Mouse (Mus musculus) heart, embryonic 16.5 days (tissue): ENCODE results near the gene Gm49395. TPM values are rescaled to one million over a fixed set of nuclear protein-coding genes. Genes with fewer than 3 reads are reported as not detected.

ENCODE experiments used
- ATAC-seq: fragments of 200-750 bp; cut with Nextera tagmentation; replicated peaks from 2 replicates; pipeline ENCODE4 v1.8.0; 2017; ENCODE audit warnings: moderate number of reproducible peaks; ENCODE audit not compliant: insufficient read depth, low FRiP score; ENCODE audit errors: extremely low read depth
- H3K27ac ChIP-seq: fragments of 300-500 bp; sonication (generic); 2 replicates; pipeline ENCODE4 v1.5.1; 2014; ENCODE audit warnings: mild to moderate bottlenecking, low read length, control low read depth, moderate library complexity
- H3K27me3 ChIP-seq: fragments of 300-500 bp; sonication (generic); 2 replicates; pipeline ENCODE4 v1.6.1; 2014; ENCODE audit warnings: low read length, mixed read lengths; ENCODE audit not compliant: control insufficient read depth, insufficient read depth
- H3K36me3 ChIP-seq: fragments of 300-500 bp; sonication (generic); 2 replicates; pipeline ENCODE4 v1.6.1; 2014; ENCODE audit not compliant: control insufficient read depth, insufficient read depth
- H3K4me1 ChIP-seq: fragments of 300-500 bp; sonication (generic); 2 replicates; pipeline ENCODE4 v1.6.1; 2014; ENCODE audit warnings: low read length, mixed read lengths; ENCODE audit not compliant: control insufficient read depth, insufficient read depth
- H3K4me2 ChIP-seq: fragments of 300-500 bp; sonication (generic); 2 replicates; pipeline ENCODE4 v1.6.1; 2014; ENCODE audit warnings: low read depth, mild to moderate bottlenecking, control low read depth, low read length
- H3K4me3 ChIP-seq: fragments of 300-500 bp; sonication (generic); 2 replicates; pipeline ENCODE4 v1.5.1; 2014; ENCODE audit warnings: mild to moderate bottlenecking, control low read depth, low read length
- H3K9ac ChIP-seq: fragments of 300-500 bp; sonication (generic); 2 replicates; pipeline ENCODE4 v1.6.1; 2014; ENCODE audit warnings: low read length, control low read depth
- H3K9me3 ChIP-seq: fragments of 300-500 bp; sonication (generic); replicated peaks from 2 replicates; pipeline ENCODE4 v1.6.1; 2016; ENCODE audit warnings: low read length; ENCODE audit not compliant: control insufficient read depth
- WGBS: fragments of 180-500 bp; shearing (Covaris S2); extraction: QIAGEN DNeasy Blood & Tissue Kit; methylation state at CpG from one replicate; pipeline ENCODE4 v1.1.7; 2014; 5-methylcytosine and 5-hydroxymethylcytosine counted together
- polyA plus RNA-seq: library from polyadenylated mRNA; unstranded; fragments of >200 nt; fragmentation: Nextera tagmentation; extraction: Ambion mirVana; gene quantifications from 2 replicates; pipeline ENCODE4 v1.2.1, GENCODE M21; 2015

The Gm49395 gene
- polyA plus RNA-seq, 1 experiment from 2014 or later: 8.4 TPM

GRCm38 (mm10) chr13:115078997-115079685, 22.6 kb downstream of the Gm49395 start:
- Histone ChIP-seq H3K4me3 (no peak overlapping the region), H3K36me3 (no peaks in the 10 kb centered on the region), H3K27me3 (no peaks in the 10 kb centered on the region), H3K9me3 (no peaks in the 10 kb centered on the region), H3K4me2 (no peak overlapping the region), H3K4me1 (peaks cover 4% of the 10 kb centered on the region; the same call in 1 of the 2 replicates), H3K9ac (no peak overlapping the region), H3K27ac (no peak overlapping the region)
- WGBS: 71% methylated on average over 6 of the region's 6 CpGs
- no peak for ATAC-seq

- Histone ChIP-seq H3K27me3 (no peaks in the 10 kb centered on the region), H3K4me2 (no peak overlapping the region), H3K4me3 (no peak overlapping the region), H3K36me3 (no peaks in the 10 kb centered on the region), H3K9me3 (no peaks in the 10 kb centered on the region), H3K4me1 (peaks cover 4% of the 10 kb centered on the region; the same call in 1 of the 2 replicates), H3K27ac (no peak overlapping the region), H3K9ac (no peak overlapping the region)
- ATAC-seq: no peak
- WGBS: 74% methylated on average over 9 of the region's 9 CpGs
Observed at GRCm38 (mm10) chr13:115077346-115078134, 24.2 kb downstream of the Gm49395 start.

GRCm38 (mm10) chr13:115072386-115072785, 29.3 kb downstream of the Gm49395 start:
- H3K27ac ChIP-seq: no peak overlapping the region
- WGBS: 77% methylated on average over 6 of the region's 6 CpGs
- H3K27me3 ChIP-seq: no peaks in the 10 kb centered on the region
- H3K4me1 ChIP-seq: 0 out of 2 replicates have a peak, but pooled peaks cover 2% of the 10 kb centered on the region
- no peak overlapping the region for H3K4me3 ChIP-seq
- no peak overlapping the region for H3K4me2 ChIP-seq
- ATAC-seq: no peak
- no peaks in the 10 kb centered on the region for H3K36me3 ChIP-seq
- no peaks in the 10 kb centered on the region for H3K9me3 ChIP-seq
- H3K9ac ChIP-seq: no peak overlapping the region

- no peak overlapping the region for H3K9ac ChIP-seq
Observed at GRCm38 (mm10) chr13:115071431-115071830, 30.3 kb downstream of the Gm49395 start.

GRCm38 (mm10) chr13:115067968-115068330, 33.8 kb downstream of the Gm49395 start:
- 0 out of 2 replicates have a peak, but pooled peaks cover 4% of the 10 kb centered on the region for H3K4me1 ChIP-seq
- H3K4me3 ChIP-seq: no peak overlapping the region
- H3K9me3 ChIP-seq: no peaks in the 10 kb centered on the region
- ATAC-seq: no peak
- no peaks in the 10 kb centered on the region for H3K27me3 ChIP-seq
- WGBS: 85% methylated on average over 1 of the region's 1 CpGs
- H3K36me3 ChIP-seq: no peaks in the 10 kb centered on the region
- H3K27ac ChIP-seq: no peak overlapping the region
- no peak overlapping the region for H3K4me2 ChIP-seq
- no peak overlapping the region for H3K9ac ChIP-seq

More at GRCm38 (mm10) chr13:115071431-115071830, 30.3 kb downstream of the Gm49395 start:
- Histone ChIP-seq H3K4me3 (no peak overlapping the region), H3K9me3 (no peaks in the 10 kb centered on the region), H3K27ac (no peak overlapping the region), H3K27me3 (no peaks in the 10 kb centered on the region), H3K36me3 (no peaks in the 10 kb centered on the region), H3K4me2 (no peak overlapping the region), H3K4me1 (0 out of 2 replicates have a peak, but pooled peaks cover 2% of the 10 kb centered on the region)
- ATAC-seq: no peak
- 80% methylated on average over 3 of the region's 3 CpGs for WGBS

- H3K9me3 ChIP-seq: no peaks in the 10 kb centered on the region
- no peak overlapping the region for H3K9ac ChIP-seq
- H3K27me3 ChIP-seq: no peaks in the 10 kb centered on the region
- H3K4me1 ChIP-seq: 0 out of 2 replicates have a peak, but pooled peaks cover 4% of the 10 kb centered on the region
- ATAC-seq: no peak
- no peak overlapping the region for H3K4me2 ChIP-seq
- no peak overlapping the region for H3K4me3 ChIP-seq
- no peak overlapping the region for H3K27ac ChIP-seq
- WGBS: 91% methylated on average over 4 of the region's 4 CpGs
- H3K36me3 ChIP-seq: no peaks in the 10 kb centered on the region
Observed at GRCm38 (mm10) chr13:115067324-115067967, 34.3 kb downstream of the Gm49395 start.

GRCm38 (mm10) chr13:115057555-115057954, 44.2 kb downstream of the Gm49395 start:
- no peak overlapping the region for H3K4me2 ChIP-seq
- 65% methylated on average over 5 of the region's 5 CpGs for WGBS
- 0 out of 2 replicates have a peak, but pooled peaks cover 2% of the 10 kb centered on the region for H3K4me1 ChIP-seq
- H3K27me3 ChIP-seq: no peaks in the 10 kb centered on the region
- H3K27ac ChIP-seq: no peak overlapping the region
- H3K36me3 ChIP-seq: 0 out of 2 replicates have a peak, but pooled peaks cover 2% of the 10 kb centered on the region
- no peak for ATAC-seq
- H3K9me3 ChIP-seq: no peaks in the 10 kb centered on the region
- H3K4me3 ChIP-seq: no peak overlapping the region
- no peak overlapping the region for H3K9ac ChIP-seq

- 50% methylated on average over 9 of the region's 9 CpGs for WGBS
- Histone ChIP-seq H3K4me2 (peak overlapping the region; percentile 3; the same call in 1 of the 2 replicates), H3K27me3 (no peaks in the 10 kb centered on the region), H3K9ac (no peak overlapping the region), H3K9me3 (no peaks in the 10 kb centered on the region), H3K27ac (no peak overlapping the region), H3K4me3 (no peak overlapping the region), H3K36me3 (no peaks in the 10 kb centered on the region), H3K4me1 (peaks cover 2% of the 10 kb centered on the region; the same call in 1 of the 2 replicates)
- ATAC-seq: no peak
Observed at GRCm38 (mm10) chr13:115054783-115055182, 46.9 kb downstream of the Gm49395 start.
